Mouse (Mus musculus) midbrain, postnatal 0 days (tissue): ENCODE measurements around the gene Klk10. TPM values are rescaled to one million over a fixed set of nuclear protein-coding genes. Genes with fewer than 3 reads are reported as not detected.

ENCODE experiments used
- ATAC-seq: fragments of 200-750 bp; cut with Nextera tagmentation; 2 replicates; pipeline ENCODE4 v1.8.0; 2017; ENCODE audit warnings: moderate number of reproducible peaks, mild to moderate bottlenecking, moderate TSS enrichment, moderate library complexity; ENCODE audit not compliant: low FRiP score
- DNase-seq: peaks from one replicate; pipeline ENCODE4 v3.0.0-alpha.2; 2015; ENCODE audit warnings: low spot score
- H3K27ac ChIP-seq: fragments of 300-500 bp; sonication (generic); 2 replicates; pipeline ENCODE4 v1.5.1; 2014; ENCODE audit warnings: low read depth, mild to moderate bottlenecking, low read length, mixed read lengths
- H3K27me3 ChIP-seq: fragments of 300-500 bp; sonication (generic); 2 replicates; pipeline ENCODE4 v1.6.1; 2014; ENCODE audit warnings: low read length, control low read depth, mixed read lengths; ENCODE audit not compliant: insufficient read depth
- H3K36me3 ChIP-seq: fragments of 300-500 bp; sonication (generic); 2 replicates; pipeline ENCODE4 v1.6.1; 2014; ENCODE audit warnings: low read length, control low read depth, mixed read lengths; ENCODE audit not compliant: insufficient read depth
- H3K4me1 ChIP-seq: fragments of 300-500 bp; sonication (generic); 2 replicates; pipeline ENCODE4 v1.6.1; 2014; ENCODE audit warnings: mild to moderate bottlenecking, control low read depth, antibody characterized with exemption, low read length, mixed read lengths; ENCODE audit not compliant: insufficient read depth
- H3K4me2 ChIP-seq: fragments of 300-500 bp; sonication (generic); 2 replicates; pipeline ENCODE4 v1.6.1; 2014; ENCODE audit warnings: low read depth, mild to moderate bottlenecking, low read length, mixed read lengths; ENCODE audit not compliant: poor library complexity, severe bottlenecking
- H3K4me3 ChIP-seq: fragments of 300-500 bp; sonication (generic); 2 replicates; pipeline ENCODE4 v1.5.1; 2014; ENCODE audit warnings: low read depth, mild to moderate bottlenecking, low read length, moderate library complexity
- H3K9ac ChIP-seq: fragments of 300-500 bp; sonication (generic); replicated peaks from 2 replicates; pipeline ENCODE4 v1.6.1; 2014; ENCODE audit warnings: mild to moderate bottlenecking, low read length, moderate library complexity, mixed read lengths; ENCODE audit not compliant: poor library complexity, severe bottlenecking
- H3K9me3 ChIP-seq: fragments of 300-500 bp; sonication (generic); 2 replicates; pipeline ENCODE4 v1.6.1; 2016; ENCODE audit warnings: low read length, control low read depth
- CTCF ChIP-seq: IDR thresholded peaks from 2 replicates; pipeline ENCODE4 v1.5.1; 2016; ENCODE audit warnings: antibody characterized with exemption, mild to moderate bottlenecking
- WGBS: fragments of 180-500 bp; shearing (Covaris S2); extraction: QIAGEN DNeasy Blood & Tissue Kit; methylation state at CpG from one replicate; pipeline ENCODE4 v1.1.7; 2014; 5-methylcytosine and 5-hydroxymethylcytosine counted together
- polyA plus RNA-seq: library from polyadenylated mRNA; unstranded; fragments of >200 nt; fragmentation: Nextera tagmentation; extraction: Ambion mirVana; gene quantifications from 2 replicates; pipeline ENCODE4 v1.2.1, GENCODE M21; 2015
- total RNA-seq: library from RNA; depleted of rRNA; stranded (reverse); fragments of >200 nt; gene quantifications from 2 replicates; pipeline ENCODE4 v1.2.3, GENCODE M21; 2014; rRNA removed

Klk10 gene
- total and polyA plus RNA-seq, 2 experiments from 2014 or later, result 0.66 TPM; not detected in 1

DNA sequence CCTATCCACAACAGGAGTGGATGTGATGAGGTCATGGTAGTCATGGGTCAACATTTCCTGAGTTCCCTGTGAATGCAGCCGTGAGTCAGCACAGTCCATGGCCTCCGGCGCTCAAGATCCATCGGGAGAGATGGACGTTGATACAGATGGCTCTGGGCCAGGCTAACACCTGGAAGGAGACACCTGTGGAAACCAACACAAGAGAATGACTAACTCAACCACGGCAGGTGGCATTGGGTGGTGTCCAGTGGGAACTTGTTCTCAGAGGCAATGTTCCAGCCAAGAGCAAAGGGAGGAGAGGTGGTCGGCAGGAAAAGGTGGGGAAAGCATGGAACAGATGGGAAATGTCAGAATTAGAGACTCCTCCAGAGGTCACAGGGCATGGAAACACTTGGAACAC lies 40.7 kb downstream of the Klk10 start:
- H3K27me3 ChIP-seq, result no peaks in the 10 kb centered on the region
- TF ChIP-seq CTCF, result no peak
- 93% methylated on average over 7 of the region's 7 CpGs for WGBS
- H3K9ac ChIP-seq, result no peak overlapping the region
- H3K4me3 ChIP-seq, result no peak overlapping the region
- no peak for DNase-seq
- no peaks in the 10 kb centered on the region for H3K9me3 ChIP-seq
- H3K36me3 ChIP-seq, result no peaks in the 10 kb centered on the region
- H3K4me1 ChIP-seq, result no peaks in the 10 kb centered on the region
- no peak overlapping the region for H3K4me2 ChIP-seq
- ATAC-seq, result no peak
- H3K27ac ChIP-seq, result no peak overlapping the region

DNA sequence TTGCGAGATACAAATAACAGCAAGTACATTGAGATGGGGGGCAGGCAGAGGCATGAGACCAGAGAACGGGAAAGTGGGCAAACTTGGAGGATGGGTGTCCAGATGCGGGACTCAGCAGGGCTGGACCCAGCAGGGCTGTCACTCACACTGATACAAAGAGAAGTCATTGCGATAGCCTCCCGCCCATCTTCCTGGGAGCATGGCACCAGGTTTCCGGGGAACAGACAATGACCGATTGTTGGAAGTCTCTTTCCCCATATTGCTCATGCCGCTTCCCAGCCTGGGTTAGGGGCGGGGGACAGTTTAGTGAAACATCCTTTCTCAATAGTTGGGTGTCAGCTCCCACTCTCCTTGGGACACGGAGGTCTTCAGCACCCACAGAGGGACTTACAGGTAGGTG lies 43.4 kb downstream of the Klk10 start, which contains the start of gene Klk6:
Klk6 (plus strand) TSS at position 301 of the 400 bp plus-strand sequence.
- WGBS, result 79% methylated on average over 10 of the region's 10 CpGs
- TF ChIP-seq CTCF, result no peak
- Histone ChIP-seq H3K4me2 (no peak within 1 kb of the TSS), H3K36me3 (no peaks in the 10 kb centered on the region), H3K27me3 (no peaks in the 10 kb centered on the region), H3K9ac (no peak within 1 kb of the TSS), H3K4me1 (no peaks in the 10 kb centered on the region), H3K27ac (no peak within 1 kb of the TSS), H3K4me3 (no peak within 1 kb of the TSS), H3K9me3 (no peaks in the 10 kb centered on the region)
- no peak for DNase-seq
- ATAC-seq, result no peak

DNA sequence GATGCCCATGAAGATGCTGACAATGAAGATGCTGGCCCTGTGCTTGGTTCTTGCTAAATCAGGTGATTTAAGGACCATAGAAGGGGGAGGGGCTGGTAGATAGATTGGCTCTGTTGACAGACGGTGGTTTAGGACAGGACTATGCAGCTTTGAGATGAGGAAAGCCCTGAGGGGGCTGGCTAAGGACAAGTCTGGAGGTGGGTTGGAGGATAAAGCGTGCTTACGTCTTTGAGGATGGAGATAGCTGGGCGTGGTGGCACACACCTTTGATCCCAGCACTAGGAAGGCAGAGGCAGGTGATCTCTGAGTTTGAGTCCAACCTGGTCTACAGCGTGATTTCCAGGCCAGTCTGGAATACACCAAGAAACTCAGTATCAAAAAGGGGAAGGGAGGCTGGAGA lies 45.2 kb downstream of the Klk10 start:
- Histone ChIP-seq H3K9me3 (no peaks in the 10 kb centered on the region), H3K4me3 (no peak overlapping the region), H3K9ac (no peak overlapping the region), H3K36me3 (no peaks in the 10 kb centered on the region), H3K4me1 (no peaks in the 10 kb centered on the region), H3K27me3 (no peaks in the 10 kb centered on the region), H3K4me2 (no peak overlapping the region), H3K27ac (no peak overlapping the region)
- no peak for ATAC-seq
- no peak for TF ChIP-seq CTCF
- no peak for DNase-seq
- 84% methylated on average over 5 of the region's 5 CpGs for WGBS

DNA sequence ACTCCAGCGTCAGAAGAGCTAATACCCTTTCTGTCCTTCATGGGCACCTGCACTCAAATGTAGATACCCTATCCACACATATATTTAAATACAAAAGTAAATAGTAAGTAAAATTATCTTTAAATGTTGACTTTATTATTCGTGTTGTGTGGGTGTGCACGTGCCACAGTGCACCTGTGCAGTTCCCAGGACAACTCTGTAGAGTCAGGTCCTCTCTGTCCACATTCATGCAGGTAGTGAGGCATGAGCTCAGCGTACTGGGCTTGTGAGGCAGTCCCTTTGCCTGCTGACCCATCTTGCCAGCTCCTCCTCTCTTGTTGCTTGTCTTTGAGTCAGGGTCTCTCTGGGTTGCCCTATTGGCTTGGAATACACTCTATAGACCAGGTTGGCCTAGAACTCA lies 46.9 kb downstream of the Klk10 start:
- H3K4me3 ChIP-seq, result no peak overlapping the region
- no peak overlapping the region for H3K9ac ChIP-seq
- no peaks in the 10 kb centered on the region for H3K36me3 ChIP-seq
- no peaks in the 10 kb centered on the region for H3K9me3 ChIP-seq
- ATAC-seq (no peak), DNase-seq (no peak)
- H3K4me1 ChIP-seq, result no peaks in the 10 kb centered on the region
- no peak for TF ChIP-seq CTCF
- no peak overlapping the region for H3K4me2 ChIP-seq
- 83% methylated on average over 4 of the region's 4 CpGs for WGBS
- H3K27ac ChIP-seq, result no peak overlapping the region
- no peaks in the 10 kb centered on the region for H3K27me3 ChIP-seq

DNA sequence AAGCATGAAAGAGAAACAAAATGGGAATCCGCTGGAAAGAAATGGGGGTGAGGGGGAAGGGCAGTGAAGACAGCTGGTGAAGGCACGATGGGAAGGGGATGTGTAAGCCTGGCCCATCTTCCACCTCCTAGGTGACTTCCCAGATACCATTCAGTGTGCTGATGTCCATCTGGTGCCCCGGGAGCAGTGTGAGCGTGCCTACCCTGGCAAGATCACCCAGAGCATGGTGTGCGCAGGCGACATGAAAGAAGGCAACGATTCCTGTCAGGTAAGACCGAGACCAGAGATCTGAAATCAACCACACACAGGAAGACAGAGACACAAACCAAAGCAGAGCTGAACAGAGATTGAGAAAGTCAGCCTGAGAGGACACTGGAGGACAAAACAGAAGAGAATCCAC lies 48.2 kb downstream of the Klk10 start:
- DNase-seq (no peak), ATAC-seq (no peak)
- Histone ChIP-seq H3K4me2 (no peak overlapping the region), H3K9me3 (no peaks in the 10 kb centered on the region), H3K36me3 (no peaks in the 10 kb centered on the region), H3K9ac (no peak overlapping the region), H3K4me1 (no peaks in the 10 kb centered on the region), H3K4me3 (no peak overlapping the region), H3K27ac (no peak overlapping the region), H3K27me3 (no peaks in the 10 kb centered on the region)
- WGBS, result 88% methylated on average over 8 of the region's 8 CpGs
- TF ChIP-seq CTCF, result no peak

Other genes with a start within 250 kb of the Klk10 start
- 1.5 TPM in 2 replicates for gene Cd33, start 236.6 kb upstream of the Klk10 start, total RNA-seq
- 1.4 and 2.1 TPM in 2 replicates for gene Cd33, start 236.6 kb upstream of the Klk10 start, polyA plus RNA-seq
- 9.4 and 13.0 TPM in 2 replicates for gene Zfp658, start 218.8 kb upstream of the Klk10 start, total RNA-seq
- gene Zfp658, start 218.8 kb upstream of the Klk10 start, polyA plus RNA-seq, result 2.4 and 3.1 TPM in 2 replicates
- gene Zfp719, start 201.4 kb upstream of the Klk10 start, total RNA-seq, result 13.9 and 15.5 TPM in 2 replicates
- gene Zfp719, start 201.4 kb upstream of the Klk10 start, polyA plus RNA-seq, result 4.9 and 5.5 TPM in 2 replicates
- 1.3 and 1.6 TPM in 2 replicates for gene Zfp819, start 173.9 kb upstream of the Klk10 start, total RNA-seq
- 0.23 and 0.49 TPM in 2 replicates for gene Zfp819, start 173.9 kb upstream of the Klk10 start, polyA plus RNA-seq
- gene Ceacam18, start 146.3 kb upstream of the Klk10 start, total RNA-seq, result not detected in 2 replicates
- not detected in 2 replicates for gene Ceacam18, start 146.3 kb upstream of the Klk10 start, polyA plus RNA-seq
- not detected in 2 replicates for gene Siglece, start 120.9 kb upstream of the Klk10 start, total RNA-seq
- 0.43 TPM in 1 of 2 replicates, not detected in the other for gene Siglece, start 120.9 kb upstream of the Klk10 start, polyA plus RNA-seq
- 36.7 and 40.4 TPM in 2 replicates for gene Ctu1, start 109.0 kb upstream of the Klk10 start, total RNA-seq
- gene Ctu1, start 109.0 kb upstream of the Klk10 start, polyA plus RNA-seq, result 21.2 and 21.6 TPM in 2 replicates
- not detected in 2 replicates for gene Klk14, start 90.6 kb upstream of the Klk10 start, total RNA-seq
- gene Klk14, start 90.6 kb upstream of the Klk10 start, polyA plus RNA-seq, result not detected in 2 replicates
- 0.22 TPM in 1 of 2 replicates, not detected in the other for gene Klk13, start 68.5 kb upstream of the Klk10 start, total RNA-seq
- gene Klk13, start 68.5 kb upstream of the Klk10 start, polyA plus RNA-seq, result 0.11 and 0.29 TPM in 2 replicates
- gene Klk12, start 12.1 kb upstream of the Klk10 start, total RNA-seq, result not detected in 2 replicates
- not detected in 2 replicates for gene Klk12, start 12.1 kb upstream of the Klk10 start, polyA plus RNA-seq
- gene Klk11, start 6.4 kb upstream of the Klk10 start, total RNA-seq, result 0.19 TPM in 1 of 2 replicates, not detected in the other
- gene Klk11, start 6.4 kb upstream of the Klk10 start, polyA plus RNA-seq, result not detected in 2 replicates
- gene Klk9, start 10.9 kb downstream of the Klk10 start, total RNA-seq, result not detected in 2 replicates
- 0.15 TPM in 1 of 2 replicates, not detected in the other for gene Klk9, start 10.9 kb downstream of the Klk10 start, polyA plus RNA-seq
- gene Klk8, start 16.5 kb downstream of the Klk10 start, total RNA-seq, result 6.7 and 9.5 TPM in 2 replicates
- 7.4 and 12.0 TPM in 2 replicates for gene Klk8, start 16.5 kb downstream of the Klk10 start, polyA plus RNA-seq
- 0.14 and 0.16 TPM in 2 replicates for gene Klk7, start 30.3 kb downstream of the Klk10 start, total RNA-seq
- gene Klk7, start 30.3 kb downstream of the Klk10 start, polyA plus RNA-seq, result 0.15 and 0.16 TPM in 2 replicates
- not detected in 2 replicates for gene Klk6, start 43.5 kb downstream of the Klk10 start, total RNA-seq
- gene Klk6, start 43.5 kb downstream of the Klk10 start, polyA plus RNA-seq, result not detected in 2 replicates
- gene Klk5, start 60.9 kb downstream of the Klk10 start, total RNA-seq, result not detected in 2 replicates
- not detected in 2 replicates for gene Klk5, start 60.9 kb downstream of the Klk10 start, polyA plus RNA-seq
- 0.16 TPM in 1 of 2 replicates, not detected in the other for gene Klk4, start 100.1 kb downstream of the Klk10 start, total RNA-seq
- gene Klk4, start 100.1 kb downstream of the Klk10 start, polyA plus RNA-seq, result not detected in 2 replicates
- gene Klk15, start 152.7 kb downstream of the Klk10 start, total RNA-seq, result not detected in 2 replicates
- not detected in 2 replicates for gene Klk15, start 152.7 kb downstream of the Klk10 start, polyA plus RNA-seq
- gene Klk1b8, start 169.6 kb downstream of the Klk10 start, total RNA-seq, result not detected in 2 replicates
- gene Klk1b8, start 169.6 kb downstream of the Klk10 start, polyA plus RNA-seq, result not detected in 2 replicates
- gene Klk1b1, start 185.7 kb downstream of the Klk10 start, total RNA-seq, result not detected in 2 replicates
- not detected in 2 replicates for gene Klk1b1, start 185.7 kb downstream of the Klk10 start, polyA plus RNA-seq
- gene Klk1b9, start 195.0 kb downstream of the Klk10 start, total RNA-seq, result not detected in 2 replicates
- gene Klk1b9, start 195.0 kb downstream of the Klk10 start, polyA plus RNA-seq, result not detected in 2 replicates
- not detected in 2 replicates for gene Klk1b11, start 214.8 kb downstream of the Klk10 start, total RNA-seq
- gene Klk1b11, start 214.8 kb downstream of the Klk10 start, polyA plus RNA-seq, result not detected in 2 replicates
- not detected in 2 replicates for gene Klk1b26, start 231.1 kb downstream of the Klk10 start, total RNA-seq
- gene Klk1b26, start 231.1 kb downstream of the Klk10 start, polyA plus RNA-seq, result not detected in 2 replicates